Mouse (Mus musculus) kidney, postnatal 14 days (tissue): ENCODE results near the gene Mfsd4b1.
"Not testable (repeated sequence)": the region's sequence is repeated elsewhere in the genome, so short reads cannot be mapped to it uniquely, and the experiment has no call there.

Experiments used
- DNase-seq: peaks from one replicate; pipeline ENCODE4 v3.0.0; 2022; ENCODE audit warnings: mixed read lengths

The Mfsd4b1 gene

DNA sequence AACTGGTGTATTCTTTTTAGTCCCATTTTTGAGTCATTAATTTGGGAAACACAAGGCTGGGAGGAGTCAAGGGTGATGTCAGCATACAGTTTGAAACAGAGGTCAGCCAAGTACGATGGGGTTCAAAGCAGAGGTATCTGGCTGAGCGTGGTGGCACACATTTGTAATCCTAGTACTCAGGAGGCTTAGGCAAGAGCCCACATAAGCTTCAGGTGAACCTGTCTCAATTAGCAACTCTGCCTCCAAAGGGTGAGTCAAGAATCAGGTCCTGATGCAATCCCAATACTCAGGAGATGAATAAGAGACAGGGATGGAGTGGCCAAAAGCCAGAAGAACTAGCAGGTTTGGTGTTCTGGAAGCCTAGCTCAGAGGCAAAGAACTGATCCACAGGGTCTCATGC lies 7.8 kb upstream of the Mfsd4b1 start:
- DNase-seq = no peak

DNA sequence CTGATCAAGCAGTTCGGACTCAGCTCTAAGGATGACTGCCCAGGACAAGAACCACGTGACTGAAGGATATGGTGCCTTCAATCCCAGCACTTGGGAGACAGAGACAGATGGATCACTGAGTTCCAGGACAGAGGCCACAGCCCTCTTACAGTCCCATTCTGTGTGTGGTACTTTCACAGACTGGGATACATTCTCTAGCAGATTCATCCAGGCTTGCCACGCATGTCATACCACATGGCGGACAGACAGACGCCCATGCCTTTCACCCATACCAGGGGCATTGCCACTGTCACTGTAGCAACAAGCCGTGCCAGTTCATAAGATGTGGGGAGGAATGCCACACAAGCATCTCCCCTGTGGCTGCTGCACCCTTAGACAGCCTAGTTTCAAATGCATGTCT lies 5.6 kb upstream of the Mfsd4b1 start:
- no peak for DNase-seq

DNA sequence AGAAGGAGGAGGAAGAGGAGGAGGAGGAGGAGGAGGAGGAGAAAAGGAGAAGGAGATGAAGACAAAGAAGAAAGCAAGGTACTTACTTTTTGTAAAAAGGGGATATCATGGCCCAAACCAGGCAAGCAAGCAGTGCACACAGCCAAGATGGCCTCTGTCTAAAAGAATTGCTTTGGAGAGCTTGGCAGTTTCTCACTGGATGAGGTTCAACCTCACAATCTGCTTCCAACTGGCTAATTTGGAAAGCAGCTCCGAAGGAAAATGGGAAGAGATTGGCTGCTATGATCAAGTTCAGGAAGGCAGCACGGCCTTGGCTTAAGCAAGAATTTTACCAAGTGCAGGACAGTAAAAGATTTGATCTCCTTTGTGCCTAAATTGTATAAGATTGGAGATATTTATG lies 4.5 kb upstream of the Mfsd4b1 start:
- no peak for DNase-seq

DNA sequence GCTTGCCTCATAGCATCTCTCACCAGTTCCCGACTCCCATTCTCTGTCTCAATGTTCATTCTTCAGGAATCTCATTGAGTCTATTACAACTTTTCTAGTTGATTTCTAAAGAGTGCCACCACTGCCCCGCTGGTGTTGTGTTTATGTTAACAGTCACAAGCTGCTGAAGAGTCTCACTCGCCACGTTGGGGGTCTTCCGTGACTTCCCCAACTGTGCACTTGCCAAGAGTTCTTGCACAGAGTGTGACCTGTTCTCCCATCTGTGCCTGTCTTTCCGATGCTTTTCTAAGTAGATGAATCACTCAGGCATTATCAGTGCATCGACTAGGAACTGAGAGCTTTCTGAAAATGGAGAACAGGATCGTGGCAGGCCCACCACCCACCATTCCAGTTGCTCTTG lies 3.0 kb upstream of the Mfsd4b1 start:
- no peak for DNase-seq

DNA sequence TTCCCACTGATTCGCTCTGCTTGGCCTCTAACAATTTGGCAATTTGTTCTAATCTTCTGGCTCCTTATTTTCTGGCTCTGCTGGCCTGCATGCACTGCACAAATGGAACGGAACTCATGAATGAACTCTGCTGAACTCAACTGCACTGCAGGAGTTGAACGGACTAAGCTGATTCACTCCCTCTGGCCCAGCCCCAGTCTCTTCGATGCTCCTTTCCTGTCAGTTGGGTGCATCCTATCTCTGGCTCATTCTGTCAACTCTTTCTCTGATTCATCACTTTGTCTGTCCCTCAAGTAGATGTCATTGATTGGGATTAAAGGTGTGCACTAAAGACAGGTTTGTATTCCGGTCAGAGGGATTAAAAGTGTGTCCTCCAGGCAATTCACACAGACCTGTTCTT lies 1.5 kb upstream of the Mfsd4b1 start:
- no peak for DNase-seq

DNA sequence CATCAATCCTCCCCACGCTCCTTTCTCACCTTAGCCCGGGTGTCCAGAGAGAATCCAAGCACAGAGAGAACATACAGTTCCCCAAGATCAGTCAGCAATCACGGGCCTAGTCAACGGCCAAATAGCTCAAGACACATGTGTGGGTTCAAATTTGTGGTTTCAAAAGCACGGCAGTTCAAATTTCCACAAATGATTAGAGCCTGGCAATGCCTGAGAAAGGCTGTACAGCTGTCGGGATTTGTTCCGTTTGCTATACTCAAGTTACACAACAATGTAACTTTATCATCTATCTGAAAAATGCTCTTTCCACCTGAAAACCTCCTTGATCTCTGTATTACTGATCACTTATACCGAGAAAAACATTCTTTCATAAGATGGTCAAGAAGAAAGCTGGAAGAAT lies 492 bp upstream of the Mfsd4b1 start:
- no peak for DNase-seq

DNA sequence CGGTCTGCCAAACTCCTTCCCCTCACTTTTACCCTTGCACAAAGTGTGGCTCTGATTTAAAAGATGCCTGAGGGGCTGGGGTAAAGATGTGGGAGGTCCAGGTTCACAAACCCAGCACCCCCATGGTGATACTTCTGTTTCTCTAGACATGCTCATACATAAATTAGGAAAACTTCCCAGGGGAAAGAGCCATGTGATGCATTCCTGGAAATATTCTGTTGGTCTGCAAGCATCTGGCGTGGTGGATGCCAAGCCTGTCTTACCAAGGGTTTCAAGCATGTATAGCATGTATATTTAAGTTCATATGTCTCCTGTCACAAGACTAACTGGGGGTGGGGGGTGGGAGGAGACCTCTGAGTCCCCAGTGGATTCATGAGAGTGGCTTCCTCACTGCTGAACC lies 4.7 kb downstream of the Mfsd4b1 start:
- DNase-seq = peak; percentile 29

DNA sequence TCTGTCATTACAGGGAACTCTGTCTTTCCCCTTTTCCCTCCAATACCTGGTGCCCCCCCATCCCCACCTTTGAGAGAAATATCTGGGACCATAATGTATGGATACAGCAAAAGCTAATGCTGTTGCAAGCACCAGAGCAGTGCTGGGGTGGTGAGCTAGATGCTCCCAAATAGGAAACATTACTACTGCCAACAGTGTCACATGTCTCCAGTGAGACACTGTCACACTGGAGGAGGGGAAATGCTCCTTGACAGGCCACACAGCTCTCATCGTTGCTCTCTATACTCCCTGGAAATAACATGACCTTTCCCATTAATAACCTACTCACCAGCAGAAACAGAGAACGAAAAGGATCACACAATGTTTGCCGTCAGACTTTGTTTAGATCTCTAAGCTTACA lies 5.6 kb downstream of the Mfsd4b1 start:
- DNase-seq = no peak

DNA sequence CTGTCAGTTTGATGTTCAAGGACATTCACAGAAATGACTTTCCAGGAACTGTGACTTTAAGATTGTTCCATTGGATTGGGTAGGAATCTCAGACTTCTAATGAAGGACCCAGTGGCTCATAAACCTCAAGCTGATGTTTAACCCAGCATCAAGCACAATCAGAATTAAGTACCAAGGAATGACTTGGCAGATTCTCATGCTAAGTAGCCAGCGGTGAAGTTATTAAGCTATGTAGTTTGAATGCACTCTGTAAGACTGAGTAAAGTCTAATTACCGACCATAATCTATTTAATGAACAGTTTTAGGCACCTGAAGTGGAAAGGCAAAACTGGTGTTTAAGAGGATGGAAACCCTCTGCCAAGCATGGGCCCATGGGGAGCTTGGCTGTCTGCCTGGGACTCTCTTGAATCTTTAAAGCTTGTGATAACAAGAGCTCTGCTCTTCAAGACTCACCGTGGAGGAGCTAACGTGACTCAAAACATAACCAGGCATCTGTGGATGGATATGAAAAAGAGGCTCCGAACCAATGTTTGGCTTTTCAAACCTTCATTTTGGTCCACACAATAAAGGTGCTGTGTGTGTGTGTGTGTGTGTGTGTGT lies 6.7 kb downstream of the Mfsd4b1 start:
- peak; percentile 38 for DNase-seq

DNA sequence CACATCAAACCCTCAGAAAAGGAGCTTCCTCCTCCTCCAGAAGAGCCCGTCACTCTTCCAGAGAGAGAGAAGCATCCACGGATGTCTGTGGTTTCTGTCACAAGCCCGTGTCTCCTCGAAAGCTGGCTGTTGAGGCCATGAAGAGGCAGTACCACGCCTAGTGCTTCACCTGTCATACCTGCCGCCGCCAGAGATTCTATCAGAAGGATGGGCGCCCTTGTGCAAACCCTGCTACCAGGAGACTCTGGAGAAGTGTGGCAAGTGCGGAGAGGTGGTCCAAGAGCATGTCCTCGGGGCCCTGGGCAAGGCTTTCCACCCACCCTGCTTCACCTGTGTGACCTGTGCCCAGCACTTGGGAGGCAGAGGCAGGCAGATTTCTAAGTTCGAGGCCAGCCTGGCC lies 15.5 kb downstream of the Mfsd4b1 start:
- DNase-seq = no peak

DNA sequence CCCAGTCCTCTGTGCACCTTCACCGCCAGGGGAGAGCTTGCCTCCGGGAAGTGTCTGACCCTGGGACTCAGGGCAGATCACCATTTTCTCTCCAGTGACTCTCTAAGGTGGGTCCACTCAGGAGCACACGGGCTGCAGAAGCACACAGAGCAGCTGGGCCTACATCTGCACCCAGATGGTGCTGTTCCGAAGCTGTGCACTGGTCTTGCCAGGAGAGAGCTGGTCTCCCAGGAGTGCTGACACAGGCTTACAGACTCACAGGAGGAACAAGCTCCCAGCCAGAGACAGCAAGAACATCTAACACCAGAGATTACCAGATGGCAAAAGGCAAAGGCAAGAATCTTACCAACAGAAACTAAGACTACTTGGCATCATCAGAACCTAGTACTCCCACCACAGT lies 16.2 kb downstream of the Mfsd4b1 start:
- not testable (repeated sequence) for DNase-seq

DNA sequence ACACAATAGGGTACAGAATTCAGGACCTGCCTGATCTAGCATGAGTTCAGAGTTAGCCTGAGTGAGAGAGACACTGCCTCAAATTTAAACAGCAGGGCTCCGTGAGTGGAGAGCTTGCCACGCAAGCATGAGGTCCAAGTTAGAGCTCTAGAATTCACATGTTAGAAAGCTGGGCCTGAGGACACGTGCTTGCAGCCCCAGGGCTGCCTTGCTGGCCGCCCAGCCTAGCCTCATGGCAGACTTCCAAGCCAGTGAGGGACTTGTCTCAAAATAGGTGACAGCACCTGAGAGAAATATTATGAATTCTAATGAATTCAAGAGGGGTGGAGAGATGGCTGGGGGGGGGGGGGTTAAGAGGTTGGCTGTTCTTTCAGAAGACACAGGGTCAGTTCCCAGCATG lies 17.1 kb downstream of the Mfsd4b1 start:
- no peak for DNase-seq

DNA sequence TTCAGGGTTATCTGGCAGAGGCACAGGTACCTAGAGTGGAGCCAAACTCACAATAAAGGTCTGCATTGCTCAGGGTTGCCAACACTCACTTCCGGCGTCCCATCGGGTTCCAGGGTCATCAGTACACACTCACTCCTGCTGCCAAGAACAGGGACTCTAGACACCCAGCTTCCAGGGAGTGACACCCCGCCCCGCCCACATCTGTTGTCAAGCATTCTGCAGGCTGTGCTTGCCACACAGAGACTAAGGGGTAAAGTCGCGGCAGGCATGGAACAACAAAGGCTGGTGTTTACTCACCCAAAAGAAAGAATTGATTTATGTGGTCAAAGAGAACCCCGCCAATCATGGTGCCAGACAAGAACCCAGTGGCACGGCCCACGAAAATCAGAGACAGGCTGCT lies 18.1 kb downstream of the Mfsd4b1 start:
- no peak for DNase-seq

DNA sequence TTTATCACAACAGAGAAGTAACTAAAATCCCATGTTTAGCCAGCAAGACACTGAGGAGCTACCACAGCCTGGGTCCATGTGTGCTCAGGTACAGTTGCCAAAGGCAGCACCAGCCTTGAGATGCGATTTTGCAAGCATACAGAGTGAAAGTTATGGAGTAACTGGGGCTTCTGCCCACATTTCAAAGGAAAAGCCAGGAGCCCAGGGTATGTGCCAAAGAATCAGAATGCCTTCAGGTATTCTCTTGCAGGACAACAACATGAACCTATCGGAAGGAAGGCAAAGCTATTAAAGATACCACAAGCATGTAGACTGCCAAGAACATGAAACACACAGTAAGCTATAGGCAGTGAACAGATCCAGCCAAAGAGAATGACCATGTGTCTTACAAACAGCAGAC lies 24.3 kb downstream of the Mfsd4b1 start:
- DNase-seq = no peak

DNA sequence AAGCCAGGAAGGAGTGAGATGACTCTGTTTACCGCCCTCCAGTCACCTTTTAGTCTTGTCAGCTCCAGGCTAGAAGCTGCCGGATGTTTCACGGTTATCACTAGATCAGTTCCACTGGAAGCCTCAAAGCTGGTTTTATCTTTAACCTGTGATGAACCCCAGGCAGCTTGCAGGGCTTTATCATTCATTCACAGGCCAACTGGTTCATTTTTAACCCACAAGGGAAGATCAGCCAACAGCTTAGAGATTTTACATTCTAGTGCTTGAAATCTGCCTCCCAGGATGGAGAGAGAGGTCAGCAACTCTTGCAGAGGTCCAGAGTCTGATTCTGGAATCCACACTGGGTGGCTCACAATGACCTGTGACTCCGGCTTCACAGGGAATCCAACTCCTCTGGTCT lies 33.9 kb downstream of the Mfsd4b1 start:
- peak; percentile 75 for DNase-seq

DNA sequence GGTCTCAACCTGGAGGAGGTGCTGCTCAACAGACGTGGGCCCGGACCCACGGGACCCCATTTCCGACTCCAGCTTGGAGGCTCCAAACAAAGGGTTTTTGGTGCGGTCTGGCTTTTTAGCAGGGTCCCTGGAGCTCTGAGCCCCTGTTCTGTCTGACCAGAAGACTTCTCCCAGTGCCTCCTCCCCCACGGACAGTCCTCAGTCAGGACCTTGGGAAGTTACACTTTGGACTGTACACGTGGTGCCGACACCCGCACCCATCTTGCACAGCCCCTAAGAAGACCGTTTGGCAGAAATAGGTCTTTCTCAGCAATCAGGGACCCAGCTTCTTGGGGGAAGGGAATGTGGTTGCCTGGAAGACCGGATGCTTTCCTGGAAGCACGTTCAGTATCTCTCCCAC lies 38.6 kb downstream of the Mfsd4b1 start, which contains the start of gene Mfsd4b5:
Gene Mfsd4b5, minus strand, starts transcription at position 181 of the 400 bp plus-strand sequence.
- DNase-seq = peak; percentile 80

DNA sequence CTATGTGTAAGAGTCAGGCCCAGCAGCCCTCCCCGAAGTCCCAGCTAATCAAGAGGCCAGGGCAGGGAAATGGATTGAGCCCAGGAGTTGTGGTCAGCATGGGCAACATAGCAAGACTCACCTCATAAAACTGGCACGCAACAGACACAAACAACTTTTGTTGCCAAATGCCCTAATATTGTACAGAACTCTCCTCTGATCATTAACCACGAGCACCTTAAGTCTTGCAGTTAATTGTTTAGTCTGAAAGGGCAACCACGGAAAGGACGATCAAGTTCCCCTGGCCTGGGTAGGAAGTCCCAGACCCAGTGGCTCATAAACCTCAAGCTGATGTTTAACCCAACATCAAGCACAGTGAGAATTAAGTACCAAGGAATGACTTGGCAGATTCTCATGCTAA lies 42.5 kb downstream of the Mfsd4b1 start:
- peak; percentile 85 for DNase-seq

DNA sequence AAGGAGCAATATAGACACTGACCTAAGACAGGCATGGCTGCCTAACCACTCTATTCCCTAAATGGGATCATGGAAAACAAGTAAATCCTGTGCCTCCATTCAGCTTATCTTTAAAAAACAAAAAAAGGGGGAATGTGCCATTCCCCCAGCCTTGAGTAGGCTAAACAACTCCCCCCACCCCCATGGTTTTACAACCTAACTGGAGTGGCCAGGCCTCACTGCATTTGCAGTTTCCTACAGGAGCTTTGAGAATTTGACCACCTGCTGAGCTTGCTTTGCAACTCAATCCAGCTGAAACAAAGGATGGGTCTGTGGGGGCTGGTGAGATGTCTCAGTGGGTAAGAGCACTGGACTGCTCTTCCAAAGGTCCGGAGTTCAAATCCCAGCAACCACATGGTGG lies 46.8 kb downstream of the Mfsd4b1 start:
- no peak for DNase-seq

DNA sequence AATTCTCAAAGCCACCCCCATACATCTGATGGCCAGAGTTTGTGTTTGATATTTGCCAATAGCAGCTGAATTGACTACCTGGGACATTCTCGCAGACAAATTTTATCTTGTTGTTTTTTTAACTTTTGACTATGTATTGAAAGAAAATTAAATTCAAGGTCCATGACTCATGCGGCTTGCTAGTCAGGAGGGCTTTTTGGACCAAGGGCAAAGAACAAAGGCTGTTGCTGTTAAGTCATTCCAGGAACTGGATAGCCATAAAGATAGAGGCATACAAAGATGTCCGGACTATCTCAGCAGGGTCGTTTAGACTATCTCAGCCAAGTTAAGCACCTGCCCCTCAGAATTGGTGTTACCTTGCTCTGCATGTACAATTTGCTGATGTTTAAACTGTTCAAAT lies 47.7 kb downstream of the Mfsd4b1 start:
- no peak for DNase-seq

DNA sequence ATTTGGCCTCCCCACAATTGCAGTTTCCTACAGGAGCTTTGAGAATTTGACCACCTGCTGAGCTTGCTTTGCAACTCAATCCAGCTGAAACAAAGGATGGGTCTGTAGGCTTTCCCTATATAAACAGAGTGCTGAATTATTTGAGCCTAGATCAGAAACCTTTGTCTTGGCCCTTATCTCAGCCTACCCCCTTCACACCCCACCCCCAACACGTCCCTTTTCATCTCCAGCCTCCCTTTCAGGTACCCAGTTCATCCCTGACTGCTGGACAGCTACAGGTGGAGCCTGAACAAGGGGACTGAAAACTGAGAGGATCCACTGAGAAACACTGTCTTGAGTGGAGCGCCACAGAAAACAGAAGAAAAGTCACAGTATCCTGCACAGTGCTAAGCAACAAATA lies 49.3 kb downstream of the Mfsd4b1 start:
- DNase-seq = no peak

DNA sequence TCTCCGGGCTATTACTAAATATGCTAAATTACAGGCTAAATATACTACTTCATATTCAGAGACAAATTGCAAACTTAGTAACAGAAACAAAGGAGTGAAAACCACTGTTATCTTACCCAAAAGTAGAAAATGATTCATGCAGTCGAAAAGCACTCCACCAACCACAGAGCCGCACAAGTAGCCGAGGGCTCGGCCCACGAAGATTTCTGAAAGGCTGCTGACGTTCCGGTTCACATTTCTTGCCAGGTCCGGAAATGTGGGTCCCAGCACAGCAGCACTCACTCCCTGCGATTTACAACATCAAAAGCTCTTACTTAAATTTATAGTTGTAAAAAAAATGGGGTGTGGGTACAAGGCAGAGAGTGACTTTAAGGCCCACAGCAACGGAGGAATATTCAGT lies 50.1 kb downstream of the Mfsd4b1 start:
- peak; percentile 20 for DNase-seq

DNA sequence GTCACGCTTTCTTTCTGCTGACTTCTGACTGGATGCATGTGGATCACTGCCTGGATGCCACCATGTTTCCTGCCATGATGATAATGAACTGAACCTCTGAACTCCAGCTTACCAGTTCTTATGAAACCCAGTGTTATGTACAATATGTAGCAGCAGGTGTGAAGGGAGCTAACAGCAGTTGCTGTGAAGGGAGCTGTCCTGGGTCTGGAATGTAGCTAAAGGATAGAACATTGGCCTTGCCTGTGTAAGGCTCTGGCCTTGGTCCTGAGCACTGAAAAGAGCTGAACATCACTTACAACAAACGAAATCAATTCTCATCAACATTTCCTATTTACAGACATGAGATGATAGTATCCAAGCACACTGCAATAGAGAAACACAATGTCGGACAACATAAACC lies 57.6 kb downstream of the Mfsd4b1 start:
- DNase-seq = no peak

DNA sequence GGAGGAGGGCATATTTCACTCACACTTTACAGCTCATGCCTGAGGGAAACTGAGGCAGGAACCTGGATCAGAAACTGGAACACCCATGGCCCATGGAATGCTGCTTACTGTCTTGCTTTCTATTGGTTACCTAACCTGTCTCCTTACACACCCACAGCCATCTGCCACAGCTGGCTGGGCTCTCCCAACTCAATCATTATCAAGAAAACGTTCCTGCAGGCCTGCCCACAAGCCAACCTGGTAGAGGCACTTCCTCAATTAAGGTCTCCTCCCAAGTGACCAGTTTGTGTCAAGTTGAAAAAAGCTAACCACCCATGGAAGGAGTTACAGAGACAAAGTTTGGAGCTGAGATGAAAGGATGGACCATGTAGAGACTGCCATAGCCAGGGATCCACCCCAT lies 63.2 kb downstream of the Mfsd4b1 start:
- DNase-seq = no peak

DNA sequence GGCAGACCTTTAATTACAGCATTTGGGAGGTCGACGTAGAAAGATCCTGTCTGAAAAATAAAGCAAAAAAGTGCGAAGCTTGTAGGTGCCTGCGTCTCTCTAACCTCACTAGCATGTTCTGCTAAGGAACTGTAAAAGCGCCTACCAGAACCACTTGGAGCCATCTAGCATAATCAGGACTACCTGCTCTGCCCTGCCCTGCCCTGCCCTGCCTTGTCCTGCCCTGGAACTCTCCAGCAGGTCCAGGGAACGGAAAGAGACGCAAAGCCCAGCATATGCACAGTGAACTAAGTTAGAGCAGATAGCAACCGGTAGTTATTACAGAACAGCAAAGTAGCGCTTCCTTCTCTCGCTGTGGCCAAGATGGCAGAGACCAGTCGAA lies 64.6 kb downstream of the Mfsd4b1 start:
- no peak for DNase-seq

DNA sequence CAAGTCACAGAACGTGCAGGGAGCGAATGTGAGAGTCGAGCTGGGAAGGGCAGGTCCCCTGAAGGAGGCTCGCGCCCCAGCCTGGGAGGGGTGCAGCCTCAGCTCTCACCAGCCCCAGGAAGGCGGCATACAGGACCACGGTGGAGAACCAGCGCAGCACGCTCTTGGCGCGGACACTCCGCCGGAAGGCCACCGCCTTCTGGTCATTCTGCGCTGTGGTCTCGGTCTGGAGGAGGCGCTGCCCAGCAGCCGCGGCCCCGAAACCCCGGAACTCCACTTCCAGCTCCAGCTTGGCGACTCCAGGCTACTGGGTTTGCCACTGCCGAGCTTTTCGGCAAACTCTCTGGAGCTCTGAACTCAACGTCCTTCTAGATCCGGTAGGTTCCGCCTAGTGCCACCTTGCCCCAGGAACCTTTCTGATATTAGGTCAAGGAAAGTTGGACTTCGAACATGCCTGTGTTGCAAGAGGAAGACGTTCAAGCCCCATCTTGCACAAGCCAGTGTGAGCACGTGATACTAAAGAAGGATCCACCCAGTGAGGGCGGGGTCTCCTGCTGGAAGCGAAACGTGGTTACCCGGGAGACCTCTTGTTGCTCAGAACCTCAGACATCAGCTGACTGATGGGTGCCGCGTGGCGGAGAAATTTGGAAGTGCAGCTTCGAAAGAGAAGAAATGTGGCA lies 65.2 kb downstream of the Mfsd4b1 start, which contains the start of gene Mfsd4b3:
Gene Mfsd4b3, minus strand, starts transcription at position 393 of the 680 bp plus-strand sequence.
- DNase-seq = peak; percentile 98
